Mouse (Mus musculus): ENCODE measurements around the gene Rps11. TPM values are rescaled to one million over a fixed set of nuclear protein-coding genes. Genes with fewer than 3 reads are reported as not detected.
"Not testable (repeated sequence)": the region's sequence is repeated elsewhere in the genome, so short reads cannot be mapped to it uniquely, and the experiment has no call there.

Gene Rps11
- polyA plus RNA-seq, 1 experiment from 2014 or later, result 1,484 TPM

GRCm38 (mm10) chr7:45102940-45103585 is 21.2 kb downstream of the Rps11 start:
- Histone ChIP-seq H3K4me3 (peak overlapping the region; percentile 39), H3K4me2 (peak overlapping the region; percentile 56), H3K27me3 (no peaks in the 10 kb centered on the region), H3K27ac (peak overlapping the region; percentile 96), H3K4me1 (peaks cover 28% of the 10 kb centered on the region), H3K9me3 (no peaks in the 10 kb centered on the region), H3K36me3 (0 out of 2 replicates have a peak, but pooled peaks cover 2% of the 10 kb centered on the region), H3K9ac (peak overlapping the region; percentile 54)
- WGBS, result 66% methylated on average over 9 of the region's 9 CpGs
- ATAC-seq (ENCODE audit: insufficient number of reproducible peaks, low FRiP score, low TSS enrichment, low read depth), result no peak; the same call in 1 of the 2 replicates

- no peak for ATAC-seq (ENCODE audit: insufficient number of reproducible peaks, low FRiP score, low TSS enrichment, low read depth)
- Histone ChIP-seq H3K27ac (peak overlapping the region; percentile 96; the same call in 1 of the 2 replicates), H3K4me3 (peak overlapping the region; percentile 39), H3K36me3 (0 out of 2 replicates have a peak, but pooled peaks cover 2% of the 10 kb centered on the region), H3K9me3 (no peaks in the 10 kb centered on the region), H3K4me1 (peaks cover 28% of the 10 kb centered on the region), H3K9ac (0 out of 2 replicates have a peak overlapping the region, but pooled peaks have one; percentile 14), H3K27me3 (no peaks in the 10 kb centered on the region), H3K4me2 (peak overlapping the region; percentile 56)
- WGBS, result 84% methylated on average over 11 of the region's 11 CpGs
Measured at GRCm38 (mm10) chr7:45102441-45102840, 21.8 kb downstream of the Rps11 start.

- H3K36me3 ChIP-seq, result peaks cover 10% of the 10 kb centered on the region
Measured at GRCm38 (mm10) chr7:45100046-45100445, 24.2 kb downstream of the Rps11 start.

GRCm38 (mm10) chr7:45098541-45099240 is 25.5 kb downstream of the Rps11 start:
- no peaks in the 10 kb centered on the region for H3K27me3 ChIP-seq
- no peak overlapping the region for H3K27ac ChIP-seq
- H3K9me3 ChIP-seq, result no peaks in the 10 kb centered on the region
- H3K4me2 ChIP-seq, result no peak overlapping the region
- no peak overlapping the region for H3K4me3 ChIP-seq
- H3K36me3 ChIP-seq, result peaks cover 10% of the 10 kb centered on the region
- H3K9ac ChIP-seq, result no peak overlapping the region
- no peak for ATAC-seq (ENCODE audit: insufficient number of reproducible peaks, low FRiP score, low TSS enrichment, low read depth)
- H3K4me1 ChIP-seq, result peaks cover 27% of the 10 kb centered on the region
- 88% methylated on average over 8 of the region's 8 CpGs for WGBS

More at GRCm38 (mm10) chr7:45100046-45100445, 24.2 kb downstream of the Rps11 start:
- ATAC-seq (ENCODE audit: insufficient number of reproducible peaks, low FRiP score, low TSS enrichment, low read depth), result no peak
- H3K27me3 ChIP-seq, result no peaks in the 10 kb centered on the region
- H3K27ac ChIP-seq, result peak overlapping the region; percentile 3; the same call in 1 of the 2 replicates
- no peak overlapping the region for H3K4me2 ChIP-seq
- H3K4me1 ChIP-seq, result peaks cover 28% of the 10 kb centered on the region
- WGBS, result 87% methylated on average over 6 of the region's 6 CpGs
- no peaks in the 10 kb centered on the region for H3K9me3 ChIP-seq
- H3K4me3 ChIP-seq, result no peak overlapping the region
- no peak overlapping the region for H3K9ac ChIP-seq

- H3K27me3 ChIP-seq, result no peaks in the 10 kb centered on the region
- peak overlapping the region; percentile 6; the same call in 1 of the 2 replicates for H3K27ac ChIP-seq
- H3K4me2 ChIP-seq, result no peak overlapping the region
- peaks cover 24% of the 10 kb centered on the region for H3K4me1 ChIP-seq
- 64% methylated on average over 6 of the region's 6 CpGs for WGBS
- H3K9ac ChIP-seq, result no peak overlapping the region
- no peak overlapping the region for H3K4me3 ChIP-seq
- no peak for ATAC-seq (ENCODE audit: insufficient number of reproducible peaks, low FRiP score, low TSS enrichment, low read depth)
- H3K36me3 ChIP-seq, result peaks cover 10% of the 10 kb centered on the region
- no peaks in the 10 kb centered on the region for H3K9me3 ChIP-seq
Measured at GRCm38 (mm10) chr7:45097479-45097878, 26.8 kb downstream of the Rps11 start.

- WGBS, result 95% methylated on average over 14 of the region's 14 CpGs
Measured at GRCm38 (mm10) chr7:45095965-45096364, 28.3 kb downstream of the Rps11 start.

GRCm38 (mm10) chr7:45095367-45095766 is 28.9 kb downstream of the Rps11 start:
- H3K27ac ChIP-seq, result no peak overlapping the region
- no peak overlapping the region for H3K4me3 ChIP-seq
- WGBS, result 82% methylated on average over 6 of the region's 6 CpGs
- ATAC-seq (ENCODE audit: insufficient number of reproducible peaks, low FRiP score, low TSS enrichment, low read depth), result no peak
- H3K27me3 ChIP-seq, result no peaks in the 10 kb centered on the region
- no peak overlapping the region for H3K4me2 ChIP-seq
- peaks cover 26% of the 10 kb centered on the region for H3K4me1 ChIP-seq
- no peak overlapping the region for H3K9ac ChIP-seq
- H3K36me3 ChIP-seq, result peaks cover 11% of the 10 kb centered on the region
- no peaks in the 10 kb centered on the region for H3K9me3 ChIP-seq

More at GRCm38 (mm10) chr7:45095965-45096364, 28.3 kb downstream of the Rps11 start:
- H3K4me2 ChIP-seq; H3K27ac ChIP-seq; ATAC-seq (ENCODE audit: insufficient number of reproducible peaks, low FRiP score, low TSS enrichment, low read depth); H3K9me3 ChIP-seq; H3K36me3 ChIP-seq; H3K27me3 ChIP-seq; H3K9ac ChIP-seq; H3K4me3 ChIP-seq: not testable (repeated sequence)
- peaks cover 20% of the 10 kb centered on the region for H3K4me1 ChIP-seq

- H3K27me3 ChIP-seq, result no peaks in the 10 kb centered on the region
- H3K27ac ChIP-seq, result peak overlapping the region; percentile 93
- no peak overlapping the region for H3K9ac ChIP-seq
- H3K36me3 ChIP-seq, result peaks cover 13% of the 10 kb centered on the region
- no peak overlapping the region for H3K4me2 ChIP-seq
- 9% methylated on average over 7 of the region's 7 CpGs for WGBS
- ATAC-seq (ENCODE audit: insufficient number of reproducible peaks, low FRiP score, low TSS enrichment, low read depth), result no peak
- no peaks in the 10 kb centered on the region for H3K9me3 ChIP-seq
- peaks cover 29% of the 10 kb centered on the region for H3K4me1 ChIP-seq
- H3K4me3 ChIP-seq, result no peak overlapping the region
Measured at GRCm38 (mm10) chr7:45094121-45094520, 30.1 kb downstream of the Rps11 start.

GRCm38 (mm10) chr7:45093516-45093905 is 30.7 kb downstream of the Rps11 start:
- no peak overlapping the region for H3K9ac ChIP-seq
- peaks cover 14% of the 10 kb centered on the region for H3K36me3 ChIP-seq
- H3K4me1 ChIP-seq, result peaks cover 31% of the 10 kb centered on the region
- WGBS, result 24% methylated on average over 18 of the region's 18 CpGs
- H3K4me3 ChIP-seq, result no peak overlapping the region
- H3K4me2 ChIP-seq, result peak overlapping the region; percentile 8; the same call in 1 of the 2 replicates
- H3K27me3 ChIP-seq, result no peaks in the 10 kb centered on the region
- H3K27ac ChIP-seq, result peak overlapping the region; percentile 93
- no peaks in the 10 kb centered on the region for H3K9me3 ChIP-seq
- no peak for ATAC-seq (ENCODE audit: insufficient number of reproducible peaks, low FRiP score, low TSS enrichment, low read depth)

GRCm38 (mm10) chr7:45092828-45093515 is 31.3 kb downstream of the Rps11 start:
- H3K27me3 ChIP-seq, result no peaks in the 10 kb centered on the region
- H3K4me3 ChIP-seq, result no peak overlapping the region
- H3K9me3 ChIP-seq, result no peaks in the 10 kb centered on the region
- H3K9ac ChIP-seq, result no peak overlapping the region
- H3K27ac ChIP-seq, result peak overlapping the region; percentile 93
- WGBS, result 28% methylated on average over 12 of the region's 12 CpGs
- ATAC-seq (ENCODE audit: insufficient number of reproducible peaks, low FRiP score, low TSS enrichment, low read depth), result no peak
- peaks cover 19% of the 10 kb centered on the region for H3K36me3 ChIP-seq
- peak overlapping the region; percentile 8; the same call in 1 of the 2 replicates for H3K4me2 ChIP-seq
- H3K4me1 ChIP-seq, result peaks cover 34% of the 10 kb centered on the region

- under 1% methylated on average over 16 of the region's 16 CpGs for WGBS
- no peaks in the 10 kb centered on the region for H3K9me3 ChIP-seq
Measured at GRCm38 (mm10) chr7:45092048-45092447, 32.2 kb downstream of the Rps11 start, which contains the start of gene Rcn3. Gene Rcn3, minus strand, starts transcription at chr7:45092221.

More at GRCm38 (mm10) chr7:45092048-45092447, 32.2 kb downstream of the Rps11 start, which contains the start of gene Rcn3:
- Histone ChIP-seq H3K4me3 (peak within 1 kb of the TSS; percentile 61), H3K9ac (peak within 1 kb of the TSS; percentile 74), H3K4me2 (peak within 1 kb of the TSS; percentile 61), H3K27me3 (no peaks in the 10 kb centered on the region), H3K27ac (peak within 1 kb of the TSS; percentile 93), H3K4me1 (peaks cover 34% of the 10 kb centered on the region), H3K36me3 (peaks cover 29% of the 10 kb centered on the region)
- peak; percentile 94 for ATAC-seq (ENCODE audit: insufficient number of reproducible peaks, low FRiP score, low TSS enrichment, low read depth)

All from limb, embryonic 15.5 days (tissue).